Mouse (Mus musculus): Measurements from ENCODE around the gene Camsap3. TPM values are rescaled to one million over a fixed set of nuclear protein-coding genes. Genes with fewer than 3 reads are reported as not detected.

Camsap3 gene
- polyA plus RNA-seq, 1 experiment = 0.19 TPM

DNA sequence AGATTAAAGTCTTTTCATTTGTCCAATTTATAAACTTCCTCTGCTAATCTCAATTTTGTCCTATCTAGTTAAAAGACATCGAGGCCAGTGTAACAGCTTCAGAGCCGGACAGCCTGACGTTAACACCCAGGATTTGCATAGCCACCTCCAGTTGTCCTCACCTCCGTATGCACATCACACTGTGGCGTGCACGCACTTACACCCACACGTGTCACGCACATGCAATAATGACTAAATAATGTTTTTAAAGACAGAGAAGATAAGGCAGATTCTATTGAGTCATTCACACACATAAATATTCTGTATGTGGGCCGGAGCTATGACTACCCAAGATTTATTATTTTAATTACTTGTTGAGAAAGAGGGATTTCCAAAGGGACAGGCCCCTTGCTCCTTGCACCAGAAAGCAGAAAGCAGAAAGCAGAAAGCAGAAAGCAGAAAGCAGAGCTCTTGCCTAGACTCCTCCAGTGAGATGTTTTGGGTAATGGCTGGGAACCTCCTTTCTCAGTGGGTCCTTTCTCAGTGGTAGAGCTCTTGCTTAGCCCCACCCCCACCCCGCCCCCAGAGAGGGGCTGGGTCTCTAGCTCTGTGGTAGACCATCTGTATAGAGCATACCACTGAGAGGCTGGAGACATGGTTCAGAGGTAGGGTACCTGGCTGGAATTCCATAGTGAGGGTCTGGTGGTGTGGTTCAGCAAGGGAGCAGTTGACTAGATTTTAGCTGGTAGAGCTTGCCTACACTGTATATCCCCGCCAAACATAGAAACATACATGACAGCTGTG is 67.8 kb downstream of the Camsap3 start:
- TF ChIP-seq CEBPB (IDR thresholded peaks at IDR 0.05; ENCODE audit: low read depth) (no peak), USF1 (IDR thresholded peaks at IDR 0.05; ENCODE audit: low read depth) (no peak), CTCF (IDR thresholded peaks at IDR 0.05; ENCODE audit: control insufficient read depth, insufficient read depth, insufficient read length) (no peak), MYOG (IDR thresholded peaks at IDR 0.05; ENCODE audit: control insufficient read depth, extremely low read depth, insufficient read length) (no peak), FOSL1 (IDR thresholded peaks at IDR 0.05; ENCODE audit: insufficient read depth, low read length, poor library complexity, severe bottlenecking) (no peak), MAX (IDR thresholded peaks at IDR 0.05) (no peak), MYOD1 (IDR thresholded peaks at IDR 0.05; ENCODE audit: control insufficient read depth, insufficient read length, low read depth) (no peak)

DNA sequence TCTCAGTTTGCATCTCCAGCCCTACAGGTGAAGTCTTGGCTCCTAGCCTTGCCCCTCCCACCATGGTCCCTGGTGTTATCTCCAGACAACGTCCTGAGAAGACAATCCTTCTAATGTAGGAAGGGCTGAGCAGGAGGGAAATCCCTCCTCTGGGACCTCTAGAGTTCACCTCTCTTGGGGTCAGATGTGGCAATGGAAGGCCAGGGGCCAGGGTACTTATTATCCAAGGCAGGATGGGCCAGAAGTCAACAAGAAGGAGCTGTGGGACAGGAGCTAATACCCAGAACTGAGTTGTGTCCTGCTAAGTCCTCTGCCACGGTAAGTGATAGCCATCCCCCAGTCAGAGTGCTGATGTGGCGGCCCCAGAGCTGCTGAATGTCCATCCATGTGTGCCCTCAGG is 68.4 kb downstream of the Camsap3 start, which contains the start of gene Retn:
TSS of gene Retn (plus strand) at position 245 of the 400 bp plus-strand sequence.
- H3K36me3 ChIP-seq (ENCODE audit: control insufficient read depth, insufficient read depth) = no peaks in the 10 kb centered on the region
- H3K79me3 ChIP-seq (ENCODE audit: low read depth) = no peaks in the 10 kb centered on the region
- H3K27me3 ChIP-seq (ENCODE audit: control insufficient read depth, insufficient read depth, insufficient read length) = peaks cover 32% of the 10 kb centered on the region
- no peak within 1 kb of the TSS for H3K4me3 ChIP-seq (ENCODE audit: insufficient read depth, poor library complexity, severe bottlenecking)
- H3K79me2 ChIP-seq (ENCODE audit: control insufficient read depth, insufficient read depth) = no peaks in the 10 kb centered on the region
- TF ChIP-seq MYOG (IDR thresholded peaks at IDR 0.05; ENCODE audit: control insufficient read depth, extremely low read depth, insufficient read length) (no peak), CTCF (IDR thresholded peaks at IDR 0.05; ENCODE audit: control insufficient read depth, insufficient read depth, insufficient read length) (no peak), CEBPB (IDR thresholded peaks at IDR 0.05; ENCODE audit: low read depth) (no peak), MAX (IDR thresholded peaks at IDR 0.05) (no peak), USF1 (IDR thresholded peaks at IDR 0.05; ENCODE audit: low read depth) (no peak), MYOD1 (IDR thresholded peaks at IDR 0.05; ENCODE audit: control insufficient read depth, insufficient read length, low read depth) (no peak), FOSL1 (IDR thresholded peaks at IDR 0.05; ENCODE audit: insufficient read depth, low read length, poor library complexity, severe bottlenecking) (no peak)
- no peak within 1 kb of the TSS for H3ac ChIP-seq (ENCODE audit: control insufficient read depth, insufficient read length, low read depth)

More for the DNA sequence above, 67.8 kb downstream of the Camsap3 start:
- Histone ChIP-seq H3K27me3 (ENCODE audit: control insufficient read depth, insufficient read depth, insufficient read length) (peaks cover 37% of the 10 kb centered on the region), H3ac (ENCODE audit: control insufficient read depth, insufficient read length, low read depth) (no peak overlapping the region), H3K79me3 (ENCODE audit: low read depth) (no peaks in the 10 kb centered on the region), H3K4me3 (ENCODE audit: insufficient read depth, poor library complexity, severe bottlenecking) (no peak overlapping the region), H3K36me3 (ENCODE audit: control insufficient read depth, insufficient read depth) (no peaks in the 10 kb centered on the region), H3K79me2 (ENCODE audit: control insufficient read depth, insufficient read depth) (no peaks in the 10 kb centered on the region)

DNA sequence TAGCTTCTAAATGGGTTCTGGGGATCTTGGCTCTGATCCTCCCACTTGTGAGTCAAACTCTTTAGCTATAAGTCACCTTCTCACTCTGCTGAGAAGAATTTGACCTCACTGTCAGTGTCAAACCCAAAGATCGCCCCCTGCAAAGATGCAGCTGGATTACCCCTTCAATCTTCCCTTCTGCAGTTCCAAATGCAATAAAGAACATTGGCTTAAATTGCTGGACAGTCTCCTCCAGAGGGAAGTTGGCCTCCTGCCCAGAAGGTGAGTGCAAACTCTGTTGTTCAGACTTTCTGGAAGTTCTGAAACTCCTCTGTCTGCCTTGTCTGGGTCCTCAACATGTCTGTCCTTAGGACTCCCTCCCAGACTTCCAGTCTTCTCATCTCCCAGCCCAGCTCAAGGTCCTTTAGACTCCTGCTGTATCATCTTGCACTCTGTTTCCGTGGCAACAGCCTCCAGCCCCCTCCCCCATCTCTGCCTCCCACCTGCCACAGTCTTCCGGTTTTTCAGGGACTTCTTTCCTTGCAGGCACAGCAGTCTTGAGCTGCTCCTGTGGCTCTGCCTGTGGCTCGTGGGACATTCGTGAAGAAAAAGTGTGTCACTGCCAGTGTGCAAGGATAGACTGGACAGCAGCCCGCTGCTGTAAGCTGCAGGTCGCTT is 69.8 kb downstream of the Camsap3 start:
- H3K36me3 ChIP-seq (ENCODE audit: control insufficient read depth, insufficient read depth) = no peaks in the 10 kb centered on the region
- H3K27me3 ChIP-seq (ENCODE audit: control insufficient read depth, insufficient read depth, insufficient read length) = peaks cover 26% of the 10 kb centered on the region
- no peak overlapping the region for H3K4me3 ChIP-seq (ENCODE audit: insufficient read depth, poor library complexity, severe bottlenecking)
- no peaks in the 10 kb centered on the region for H3K79me2 ChIP-seq (ENCODE audit: control insufficient read depth, insufficient read depth)
- TF ChIP-seq MYOG (IDR thresholded peaks at IDR 0.05; ENCODE audit: control insufficient read depth, extremely low read depth, insufficient read length) (no peak), CEBPB (IDR thresholded peaks at IDR 0.05; ENCODE audit: low read depth) (no peak), MAX (IDR thresholded peaks at IDR 0.05) (no peak), FOSL1 (IDR thresholded peaks at IDR 0.05; ENCODE audit: insufficient read depth, low read length, poor library complexity, severe bottlenecking) (no peak)
- no peaks in the 10 kb centered on the region for H3K79me3 ChIP-seq (ENCODE audit: low read depth)
- no peak overlapping the region for H3ac ChIP-seq (ENCODE audit: control insufficient read depth, insufficient read length, low read depth)

Other genes with a start within 250 kb of the Camsap3 start
- not detected for gene A430078G23Rik, start 233.9 kb upstream of the Camsap3 start, polyA plus RNA-seq (2012; fragmentation: generic; extraction: Trizol)
- 18.4 TPM for gene Arhgef18, start 194.3 kb upstream of the Camsap3 start, polyA plus RNA-seq (2012; fragmentation: generic; extraction: Trizol)
- gene Pex11g, start 119.6 kb upstream of the Camsap3 start, polyA plus RNA-seq (2012; fragmentation: generic; extraction: Trizol) = 1.5 TPM
- gene Tex45, start 116.4 kb upstream of the Camsap3 start, polyA plus RNA-seq (2012; fragmentation: generic; extraction: Trizol) = not detected
- 30.6 TPM for gene Zfp358, start 94.2 kb upstream of the Camsap3 start, polyA plus RNA-seq (2012; fragmentation: generic; extraction: Trizol)
- gene Mcoln1, start 86.8 kb upstream of the Camsap3 start, polyA plus RNA-seq (2012; fragmentation: generic; extraction: Trizol) = 38.7 TPM
- gene Pnpla6, start 71.9 kb upstream of the Camsap3 start, polyA plus RNA-seq (2012; fragmentation: generic; extraction: Trizol) = 18.6 TPM
- gene C330021F23Rik, start 19.3 kb upstream of the Camsap3 start, polyA plus RNA-seq (2012; fragmentation: generic; extraction: Trizol) = not detected
- 38.2 TPM for gene Xab2, start 34.0 kb downstream of the Camsap3 start, polyA plus RNA-seq (2012; fragmentation: generic; extraction: Trizol)
- 55.4 TPM for gene Pet100, start 34.3 kb downstream of the Camsap3 start, polyA plus RNA-seq (2012; fragmentation: generic; extraction: Trizol)
- gene Pcp2, start 38.3 kb downstream of the Camsap3 start, polyA plus RNA-seq (2012; fragmentation: generic; extraction: Trizol) = 0.70 TPM
- gene Stxbp2, start 43.7 kb downstream of the Camsap3 start, polyA plus RNA-seq (2012; fragmentation: generic; extraction: Trizol) = 8.9 TPM
- gene Retn, start 68.5 kb downstream of the Camsap3 start, polyA plus RNA-seq (2012; fragmentation: generic; extraction: Trizol) = not detected
- not detected for gene Mcemp1, start 78.5 kb downstream of the Camsap3 start, polyA plus RNA-seq (2012; fragmentation: generic; extraction: Trizol)
- gene Fcor, start 85.1 kb downstream of the Camsap3 start, polyA plus RNA-seq (2012; fragmentation: generic; extraction: Trizol) = 0.95 TPM
- 36.7 TPM for gene Trappc5, start 89.0 kb downstream of the Camsap3 start, polyA plus RNA-seq (2012; fragmentation: generic; extraction: Trizol)
- 0.01 TPM for gene Fcer2a, start 106.9 kb downstream of the Camsap3 start, polyA plus RNA-seq (2012; fragmentation: generic; extraction: Trizol)
- not detected for gene Clec4g, start 133.4 kb downstream of the Camsap3 start, polyA plus RNA-seq (2012; fragmentation: generic; extraction: Trizol)
- not detected for gene Cd209a, start 161.7 kb downstream of the Camsap3 start, polyA plus RNA-seq (2012; fragmentation: generic; extraction: Trizol)